Mouse (Mus musculus): Measurements from ENCODE around the gene Cd3e. TPM values are rescaled to one million over a fixed set of nuclear protein-coding genes. Genes with fewer than 3 reads are reported as not detected.
A peak's percentile ranks its signal among the peaks of the same experiment; 100 is the strongest.
"Not testable (repeated sequence)": the region's sequence is repeated elsewhere in the genome, so short reads cannot be mapped to it uniquely, and the experiment has no call there.

Gene Cd3e
- total RNA-seq, 2 experiments from 2014 or later, result not detected

DNA sequence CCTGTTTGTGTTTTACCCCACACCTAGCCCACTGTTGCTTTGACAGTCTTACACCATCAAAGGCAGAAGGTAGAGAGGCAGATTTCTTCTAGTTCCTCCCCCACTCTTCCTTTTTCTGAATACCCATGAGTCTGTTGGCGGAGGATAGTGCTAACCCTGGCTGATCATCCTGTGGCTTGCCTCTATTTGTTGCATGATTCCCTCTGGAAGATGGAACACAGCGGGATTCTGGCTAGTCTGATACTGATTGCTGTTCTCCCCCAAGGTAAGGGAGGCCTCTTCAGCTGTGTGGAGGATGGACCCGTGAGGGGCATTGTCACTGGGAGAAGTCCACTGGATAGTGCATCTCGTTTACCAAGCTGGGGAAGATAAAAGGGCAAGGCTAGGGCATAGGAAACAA lies 27.8 kb downstream of the Cd3e start, which contains the start of gene Cd3d:
TSS of gene Cd3d (plus strand) at position 111 of the 400 bp plus-strand sequence.
- ATAC-seq (replicated peaks; ENCODE audit: poor library complexity, severe bottlenecking), result no peak

GRCm38 (mm10) chr9:44981104-44981503 lies 28.3 kb downstream of the Cd3e start:
- ATAC-seq (replicated peaks; ENCODE audit: poor library complexity, severe bottlenecking), result no peak

DNA sequence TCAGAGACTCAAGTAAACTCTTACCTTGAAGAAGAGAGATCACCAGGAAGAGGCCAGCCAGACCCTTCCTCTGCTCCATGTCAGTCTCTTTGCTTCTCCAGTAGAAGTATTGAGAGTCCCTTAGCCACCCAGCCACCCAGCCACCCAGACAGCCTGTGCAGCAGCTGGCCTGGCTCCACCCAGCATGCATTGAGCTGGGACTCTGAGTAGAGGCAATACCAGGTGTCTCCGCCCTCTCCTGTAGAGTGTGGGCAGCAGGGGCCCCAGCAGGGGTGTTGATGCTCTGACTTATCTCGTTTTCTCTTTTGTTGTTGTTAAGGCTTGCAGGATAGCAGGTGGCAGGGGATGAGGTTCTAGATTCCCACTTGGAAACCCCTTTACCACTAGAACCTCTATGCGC lies 29.2 kb downstream of the Cd3e start, which contains the start of gene Cd3g:
TSS of gene Cd3g (minus strand) at position 190 of the 400 bp plus-strand sequence.
- ATAC-seq (replicated peaks; ENCODE audit: poor library complexity, severe bottlenecking), result no peak

DNA sequence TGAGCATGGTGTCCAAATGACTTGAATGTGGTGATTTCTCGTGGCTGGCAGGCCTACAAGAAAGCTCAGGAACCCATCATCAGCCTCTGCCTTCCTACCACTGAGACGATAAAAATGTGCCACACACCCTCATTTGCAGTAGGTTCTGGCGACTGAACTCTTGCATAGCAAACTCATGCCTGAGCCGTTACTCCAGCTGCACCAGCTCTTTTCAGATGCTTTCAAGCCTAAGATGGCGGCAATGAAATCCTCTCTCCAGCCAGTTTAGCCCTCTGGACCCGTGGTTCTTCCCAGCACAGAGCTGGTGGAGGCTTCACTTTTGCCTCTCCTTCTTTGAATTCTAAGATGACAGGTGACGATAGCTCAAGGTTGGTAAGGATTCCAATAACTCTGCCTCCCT lies 29.6 kb downstream of the Cd3e start:
- ATAC-seq (replicated peaks; ENCODE audit: poor library complexity, severe bottlenecking), result no peak

DNA sequence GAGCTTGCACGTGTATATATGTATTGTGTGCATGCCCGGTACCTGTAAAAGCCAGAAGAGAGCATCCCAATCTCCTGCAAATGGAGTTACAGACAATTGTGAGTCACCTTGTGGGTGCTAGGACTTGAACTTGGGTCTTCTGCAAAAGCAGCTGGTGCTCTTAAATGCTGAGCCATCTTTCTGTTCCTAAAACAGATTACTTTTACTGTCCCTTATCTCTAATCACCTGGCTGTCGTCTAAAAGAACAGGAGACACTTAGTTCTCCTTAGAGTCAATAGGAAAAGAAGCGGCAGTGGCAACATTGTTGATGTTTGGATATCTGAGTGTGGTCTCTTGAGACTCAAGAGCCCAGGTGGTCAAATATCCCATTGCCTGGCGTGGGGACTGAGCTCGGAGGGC lies 31.6 kb downstream of the Cd3e start:
- ATAC-seq (replicated peaks; ENCODE audit: poor library complexity, severe bottlenecking), result no peak

- ATAC-seq (replicated peaks; ENCODE audit: poor library complexity, severe bottlenecking), result no peak
These were observed 40.0 kb downstream of the Cd3e start for GRCm38 (mm10) chr9:44969450-44969849.

- ATAC-seq (replicated peaks; ENCODE audit: poor library complexity, severe bottlenecking), result not testable (repeated sequence)
These were observed 41.7 kb downstream of the Cd3e start for GRCm38 (mm10) chr9:44967763-44968162.

DNA sequence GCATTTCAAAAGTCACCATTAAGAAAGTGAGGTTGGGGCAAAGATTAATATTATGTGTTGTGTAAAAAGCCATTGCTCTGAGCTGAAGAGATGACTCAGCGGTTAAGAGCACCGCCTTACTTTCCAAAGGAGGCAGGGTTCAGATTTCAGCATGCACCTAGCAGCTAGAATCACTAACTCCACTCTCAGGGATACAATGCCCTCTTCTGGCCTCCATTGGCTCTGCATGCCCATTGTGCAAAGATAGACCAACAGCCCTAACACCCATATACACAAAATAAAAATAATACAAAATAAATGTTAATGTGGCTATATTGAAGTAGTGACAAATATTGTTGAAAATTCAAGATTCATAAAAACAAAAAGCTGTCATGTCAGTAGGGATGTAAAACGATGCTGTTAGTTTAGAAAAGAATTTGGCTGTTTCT lies 42.6 kb downstream of the Cd3e start:
- peak; percentile 79 for ATAC-seq (replicated peaks; ENCODE audit: poor library complexity, severe bottlenecking)

- no peak for ATAC-seq (replicated peaks; ENCODE audit: poor library complexity, severe bottlenecking)
These were observed 43.5 kb downstream of the Cd3e start for GRCm38 (mm10) chr9:44965833-44966466.

- ATAC-seq (replicated peaks; ENCODE audit: poor library complexity, severe bottlenecking), result peak; percentile 95
These were observed 44.1 kb downstream of the Cd3e start, which contains the start of gene Ube4a for GRCm38 (mm10) chr9:44965126-44965832. Gene Ube4a (minus strand): TSS chr9:44965600.

DNA sequence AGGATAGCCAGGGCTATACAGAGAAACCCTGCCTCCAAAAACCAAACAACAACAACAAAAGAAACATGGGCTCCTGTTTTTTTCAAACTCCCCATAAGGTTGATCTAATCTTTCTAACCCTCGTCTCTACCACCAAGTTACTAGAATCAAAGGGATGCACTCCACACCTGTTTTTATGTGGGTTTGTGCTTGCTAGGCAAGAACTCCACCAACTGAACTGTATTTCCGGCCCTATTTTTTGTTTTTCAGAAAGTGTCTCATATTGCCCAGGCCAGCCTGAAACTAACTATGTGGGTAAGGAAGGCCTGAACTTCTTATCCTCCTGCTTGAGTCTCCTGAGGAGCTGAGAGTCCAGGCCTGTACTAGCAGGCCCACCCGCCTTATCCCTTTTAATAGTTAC lies 55.0 kb downstream of the Cd3e start:
- ATAC-seq (replicated peaks; ENCODE audit: poor library complexity, severe bottlenecking), result no peak

Other genes with a start within 250 kb of the Cd3e start
- 133 and 158 TPM in 2 replicates for gene Arcn1, start 241.8 kb downstream of the Cd3e start, total RNA-seq (2014; fragmentation: Nextera tagmentation)
- 201 and 229 TPM in 2 replicates for gene Arcn1, start 241.8 kb downstream of the Cd3e start, total RNA-seq (2017)
- gene Ift46, start 241.7 kb downstream of the Cd3e start, total RNA-seq (2014; fragmentation: Nextera tagmentation), result 19.8 and 43.7 TPM in 2 replicates
- 32.7 and 39.6 TPM in 2 replicates for gene Ift46, start 241.7 kb downstream of the Cd3e start, total RNA-seq (2017)
- 1.6 TPM in 1 of 2 replicates, not detected in the other for gene Tmem25, start 210.3 kb downstream of the Cd3e start, total RNA-seq (2014; fragmentation: Nextera tagmentation)
- gene Tmem25, start 210.3 kb downstream of the Cd3e start, total RNA-seq (2017), result 0.34 TPM in 1 of 2 replicates, not detected in the other
- gene Ttc36, start 206.6 kb downstream of the Cd3e start, total RNA-seq (2014; fragmentation: Nextera tagmentation), result not detected in 2 replicates
- gene Ttc36, start 206.6 kb downstream of the Cd3e start, total RNA-seq (2017), result not detected in 2 replicates
- 83.6 and 93.1 TPM in 2 replicates for gene Kmt2a, start 128.3 kb downstream of the Cd3e start, total RNA-seq (2014; fragmentation: Nextera tagmentation)
- gene Kmt2a, start 128.3 kb downstream of the Cd3e start, total RNA-seq (2017), result 7.4 and 10.8 TPM in 2 replicates
- gene Atp5l, start 88.9 kb downstream of the Cd3e start, total RNA-seq (2014; fragmentation: Nextera tagmentation), result 710 and 961 TPM in 2 replicates
- 149 and 237 TPM in 2 replicates for gene Atp5l, start 88.9 kb downstream of the Cd3e start, total RNA-seq (2017)
- 37.9 and 49.8 TPM in 2 replicates for gene Ube4a, start 44.0 kb downstream of the Cd3e start, total RNA-seq (2014; fragmentation: Nextera tagmentation)
- 25.6 and 28.5 TPM in 2 replicates for gene Ube4a, start 44.0 kb downstream of the Cd3e start, total RNA-seq (2017)
- not detected in 2 replicates for gene Cd3g, start 29.2 kb downstream of the Cd3e start, total RNA-seq (2014; fragmentation: Nextera tagmentation)
- not detected in 2 replicates for gene Cd3g, start 29.2 kb downstream of the Cd3e start, total RNA-seq (2017)
- not detected in 2 replicates for gene Cd3d, start 27.8 kb downstream of the Cd3e start, total RNA-seq (2014; fragmentation: Nextera tagmentation)
- gene Cd3d, start 27.8 kb downstream of the Cd3e start, total RNA-seq (2017), result 0.21 TPM in 1 of 2 replicates, not detected in the other
- not detected in 2 replicates for gene Mpzl2, start 30.2 kb upstream of the Cd3e start, total RNA-seq (2014; fragmentation: Nextera tagmentation)
- not detected in 2 replicates for gene Mpzl2, start 30.2 kb upstream of the Cd3e start, total RNA-seq (2017)
- gene Mpzl3, start 45.6 kb upstream of the Cd3e start, total RNA-seq (2014; fragmentation: Nextera tagmentation), result 0.19 TPM in 1 of 2 replicates, not detected in the other
- 1.2 and 2.2 TPM in 2 replicates for gene Mpzl3, start 45.6 kb upstream of the Cd3e start, total RNA-seq (2017)
- 0.51 TPM in 1 of 2 replicates, not detected in the other for gene Jaml, start 69.6 kb upstream of the Cd3e start, total RNA-seq (2014; fragmentation: Nextera tagmentation)
- gene Jaml, start 69.6 kb upstream of the Cd3e start, total RNA-seq (2017), result 2.4 and 3.4 TPM in 2 replicates
- not detected in 2 replicates for gene Scn2b, start 108.2 kb upstream of the Cd3e start, total RNA-seq (2014; fragmentation: Nextera tagmentation)
- not detected in 2 replicates for gene Scn2b, start 108.2 kb upstream of the Cd3e start, total RNA-seq (2017)
- not detected in 2 replicates for gene Scn4b, start 128.8 kb upstream of the Cd3e start, total RNA-seq (2014; fragmentation: Nextera tagmentation)
- gene Scn4b, start 128.8 kb upstream of the Cd3e start, total RNA-seq (2017), result not detected in 2 replicates
- gene BC049352, start 172.4 kb upstream of the Cd3e start, total RNA-seq (2014; fragmentation: Nextera tagmentation), result not detected in 2 replicates
- not detected in 2 replicates for gene BC049352, start 172.4 kb upstream of the Cd3e start, total RNA-seq (2017)
- gene Tmprss4, start 194.5 kb upstream of the Cd3e start, total RNA-seq (2014; fragmentation: Nextera tagmentation), result not detected in 2 replicates
- not detected in 2 replicates for gene Tmprss4, start 194.5 kb upstream of the Cd3e start, total RNA-seq (2017)

Data from granulocyte monocyte progenitor cell, adult 5-6 weeks (primary cell).